Mouse (Mus musculus): ENCODE measurements around the gene Npy4r. TPM values are rescaled to one million over a fixed set of nuclear protein-coding genes. Genes with fewer than 3 reads are reported as not detected.

Npy4r gene
- polyA plus RNA-seq, 1 experiment, result 0.34 TPM

DNA sequence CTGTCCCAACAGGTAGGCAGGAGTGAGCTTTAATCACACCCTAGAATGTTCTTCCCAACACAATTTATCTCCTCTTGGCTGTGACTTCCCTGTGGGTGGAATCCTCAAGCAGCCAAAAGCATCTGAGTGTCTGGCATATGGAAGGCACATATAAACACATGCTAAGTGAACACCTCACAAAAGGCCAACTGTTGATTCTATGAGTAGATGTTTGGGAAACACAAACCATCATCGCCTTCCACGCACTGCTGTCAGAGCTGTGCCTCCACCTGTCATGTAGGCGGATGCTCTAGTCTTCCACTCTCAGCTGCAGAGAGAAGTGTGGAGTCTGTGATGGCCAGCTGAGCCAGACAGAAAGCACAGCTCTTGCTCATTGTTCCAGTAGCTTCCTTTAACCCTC lies 27.1 kb upstream of the Npy4r start:
- Histone ChIP-seq H3K79me2 (ENCODE audit: control insufficient read depth, insufficient read depth) (no peaks in the 10 kb centered on the region), H3ac (ENCODE audit: control insufficient read depth, insufficient read length) (no peak overlapping the region), H3K27me3 (ENCODE audit: control insufficient read depth, insufficient read depth, insufficient read length) (no peaks in the 10 kb centered on the region), H3K4me2 (ENCODE audit: low read depth) (no peak overlapping the region), H3K4me3 (no peak overlapping the region), H3K36me3 (ENCODE audit: control insufficient read depth, insufficient read depth) (no peaks in the 10 kb centered on the region)
- TF ChIP-seq CEBPB (IDR thresholded peaks at IDR 0.05; ENCODE audit: insufficient read depth, poor library complexity, severe bottlenecking), result no peak
- TF ChIP-seq MAX (IDR thresholded peaks at IDR 0.05; ENCODE audit: low read depth), result no peak
- no peak for TF ChIP-seq SRF (IDR thresholded peaks at IDR 0.05; ENCODE audit: control insufficient read depth, insufficient read length, low read depth)
- TF ChIP-seq MYOG (IDR thresholded peaks at IDR 0.05; ENCODE audit: control insufficient read depth in 1 of 3, insufficient read depth in 1 of 3, insufficient read length in 2 of 3, low read depth in 2 of 3), result no peak
- peak in 1 of 3 experiments; percentile 25 for TF ChIP-seq MYOD1 (IDR thresholded peaks at IDR 0.05; ENCODE audit: control insufficient read depth in 1 of 3, insufficient read length in 2 of 3, low read depth in 2 of 3)
- TF ChIP-seq POLR2AphosphoS2 (IDR thresholded peaks at IDR 0.05; ENCODE audit: insufficient read length, low read depth), result no peak

GRCm38 (mm10) chr14:34171107-34171506 lies 18.8 kb upstream of the Npy4r start:
- TF ChIP-seq CEBPB (IDR thresholded peaks at IDR 0.05; ENCODE audit: insufficient read depth, poor library complexity, severe bottlenecking), result no peak

GRCm38 (mm10) chr14:34155752-34156151 lies 3.5 kb upstream of the Npy4r start:
- H3ac ChIP-seq (ENCODE audit: control insufficient read depth, insufficient read length), result no peak overlapping the region
- TF ChIP-seq POLR2A (IDR thresholded peaks at IDR 0.05; ENCODE audit: insufficient read length, low read depth) (no peak), MYOG (IDR thresholded peaks at IDR 0.05; ENCODE audit: control insufficient read depth in 1 of 3, insufficient read depth in 1 of 3, insufficient read length in 2 of 3, low read depth in 2 of 3) (no peak), USF1 (IDR thresholded peaks at IDR 0.05; ENCODE audit: low read depth) (no peak), MAX (IDR thresholded peaks at IDR 0.05; ENCODE audit: low read depth) (no peak), POLR2AphosphoS2 (IDR thresholded peaks at IDR 0.05; ENCODE audit: insufficient read length, low read depth) (no peak), MYOD1 (IDR thresholded peaks at IDR 0.05; ENCODE audit: control insufficient read depth in 1 of 3, insufficient read length in 2 of 3, low read depth in 2 of 3) (no peak), CEBPB (IDR thresholded peaks at IDR 0.05; ENCODE audit: insufficient read depth, poor library complexity, severe bottlenecking) (no peak), REST (IDR thresholded peaks at IDR 0.05; ENCODE audit: insufficient read depth, insufficient read length) (no peak), TCF3 (IDR thresholded peaks at IDR 0.05; ENCODE audit: insufficient read length, low read depth) (no peak), TCF12 (IDR thresholded peaks at IDR 0.05; ENCODE audit: insufficient read depth, poor library complexity, severe bottlenecking) (no peak), E2F4 (IDR thresholded peaks at IDR 0.05; ENCODE audit: insufficient read depth) (no peak), SRF (IDR thresholded peaks at IDR 0.05; ENCODE audit: control insufficient read depth, insufficient read length, low read depth) (no peak)
- H3K4me2 ChIP-seq (ENCODE audit: low read depth), result no peak overlapping the region
- no peaks in the 10 kb centered on the region for H3K79me2 ChIP-seq (ENCODE audit: control insufficient read depth, insufficient read depth)
- no peaks in the 10 kb centered on the region for H3K36me3 ChIP-seq (ENCODE audit: control insufficient read depth, insufficient read depth)
- H3K4me3 ChIP-seq, result no peak overlapping the region
- no peaks in the 10 kb centered on the region for H3K27me3 ChIP-seq (ENCODE audit: control insufficient read depth, insufficient read depth, insufficient read length)

More at GRCm38 (mm10) chr14:34171107-34171506, 18.8 kb upstream of the Npy4r start:
- H3K36me3 ChIP-seq (ENCODE audit: control insufficient read depth, insufficient read depth), result no peaks in the 10 kb centered on the region
- no peaks in the 10 kb centered on the region for H3K27me3 ChIP-seq (ENCODE audit: control insufficient read depth, insufficient read depth, insufficient read length)
- H3ac ChIP-seq (ENCODE audit: control insufficient read depth, insufficient read length), result no peak overlapping the region
- no peaks in the 10 kb centered on the region for H3K79me2 ChIP-seq (ENCODE audit: control insufficient read depth, insufficient read depth)
- no peak overlapping the region for H3K4me2 ChIP-seq (ENCODE audit: low read depth)
- H3K4me3 ChIP-seq, result no peak overlapping the region

DNA sequence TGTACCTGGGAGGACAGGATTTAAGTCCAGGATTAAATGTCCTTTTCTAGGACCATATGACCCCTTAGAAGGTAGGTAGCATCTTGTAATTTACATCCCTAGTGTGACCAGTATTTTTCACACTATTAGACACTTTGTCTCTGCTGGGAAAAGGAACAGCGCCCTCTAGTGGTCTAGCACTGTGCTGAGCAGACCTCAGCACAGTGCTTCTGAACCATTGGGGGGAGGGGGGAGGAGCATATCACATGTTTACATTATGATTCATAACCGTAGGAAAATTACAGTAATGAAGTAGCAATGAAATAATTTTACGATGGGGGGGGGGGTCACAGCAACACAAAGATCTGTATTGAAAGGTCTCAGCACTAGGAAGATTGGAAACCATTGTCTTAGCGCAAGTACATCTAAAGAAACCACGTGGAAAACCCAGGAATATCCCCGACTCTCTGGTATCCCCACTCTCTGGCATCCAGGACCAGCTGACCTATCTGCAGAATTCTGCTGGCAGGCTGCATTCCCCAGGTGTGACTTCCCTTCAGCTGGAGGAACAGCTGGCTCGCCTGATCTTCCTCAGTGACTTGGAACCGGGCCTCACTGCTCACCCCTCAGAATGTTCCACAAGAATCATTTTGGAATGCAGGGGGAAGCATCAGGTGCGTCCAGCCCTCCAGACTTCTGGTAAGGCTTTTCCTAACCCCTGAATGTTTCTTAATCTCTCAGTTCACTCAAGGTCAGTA lies 2.5 kb upstream of the Npy4r start:
- no peak overlapping the region for H3ac ChIP-seq (ENCODE audit: control insufficient read depth, insufficient read length)
- no peak overlapping the region for H3K4me2 ChIP-seq (ENCODE audit: low read depth)
- no peaks in the 10 kb centered on the region for H3K79me2 ChIP-seq (ENCODE audit: control insufficient read depth, insufficient read depth)
- H3K27me3 ChIP-seq (ENCODE audit: control insufficient read depth, insufficient read depth, insufficient read length), result no peaks in the 10 kb centered on the region
- TF ChIP-seq MYOD1 (IDR thresholded peaks at IDR 0.05; ENCODE audit: control insufficient read depth in 1 of 3, insufficient read length in 2 of 3, low read depth in 2 of 3) (peak in 2 of 3 experiments; percentile 21 to 38), TCF3 (IDR thresholded peaks at IDR 0.05; ENCODE audit: insufficient read length, low read depth) (no peak)
- no peaks in the 10 kb centered on the region for H3K36me3 ChIP-seq (ENCODE audit: control insufficient read depth, insufficient read depth)
- H3K4me3 ChIP-seq, result no peak overlapping the region

GRCm38 (mm10) chr14:34142915-34143314 lies 9.4 kb downstream of the Npy4r start:
- no peak for TF ChIP-seq MAX (IDR thresholded peaks at IDR 0.05; ENCODE audit: low read depth)
- no peak for TF ChIP-seq POLR2AphosphoS2 (IDR thresholded peaks at IDR 0.05; ENCODE audit: insufficient read length, low read depth)
- Histone ChIP-seq H3K4me2 (ENCODE audit: low read depth) (peak overlapping the region; percentile 47), H3ac (ENCODE audit: control insufficient read depth, insufficient read length) (no peak overlapping the region)

GRCm38 (mm10) chr14:34142316-34142715 lies 10.0 kb downstream of the Npy4r start:
- no peaks in the 10 kb centered on the region for H3K27me3 ChIP-seq (ENCODE audit: control insufficient read depth, insufficient read depth, insufficient read length)
- H3K79me2 ChIP-seq (ENCODE audit: control insufficient read depth, insufficient read depth), result no peaks in the 10 kb centered on the region

More at GRCm38 (mm10) chr14:34142915-34143314, 9.4 kb downstream of the Npy4r start:
- H3K79me2 ChIP-seq (ENCODE audit: control insufficient read depth, insufficient read depth), result no peaks in the 10 kb centered on the region
- H3K4me3 ChIP-seq, result no peak overlapping the region
- no peaks in the 10 kb centered on the region for H3K36me3 ChIP-seq (ENCODE audit: control insufficient read depth, insufficient read depth)
- H3K27me3 ChIP-seq (ENCODE audit: control insufficient read depth, insufficient read depth, insufficient read length), result no peaks in the 10 kb centered on the region

More at GRCm38 (mm10) chr14:34142316-34142715, 10.0 kb downstream of the Npy4r start:
- Histone ChIP-seq H3K4me2 (ENCODE audit: low read depth) (peak overlapping the region; percentile 47), H3K4me3 (no peak overlapping the region), H3ac (ENCODE audit: control insufficient read depth, insufficient read length) (no peak overlapping the region), H3K36me3 (ENCODE audit: control insufficient read depth, insufficient read depth) (no peaks in the 10 kb centered on the region)
- TF ChIP-seq TCF12 (IDR thresholded peaks at IDR 0.05; ENCODE audit: insufficient read depth, poor library complexity, severe bottlenecking), result no peak
- no peak for TF ChIP-seq REST (IDR thresholded peaks at IDR 0.05; ENCODE audit: insufficient read depth, insufficient read length)
- TF ChIP-seq SRF (IDR thresholded peaks at IDR 0.05; ENCODE audit: control insufficient read depth, insufficient read length, low read depth), result no peak
- no peak for TF ChIP-seq USF1 (IDR thresholded peaks at IDR 0.05; ENCODE audit: low read depth)
- TF ChIP-seq POLR2AphosphoS2 (IDR thresholded peaks at IDR 0.05; ENCODE audit: insufficient read length, low read depth), result no peak

All from myocyte (in vitro differentiated cells).